Mouse (Mus musculus): ENCODE results near the gene Ptprf. TPM values are rescaled to one million over a fixed set of nuclear protein-coding genes. Genes with fewer than 3 reads are reported as not detected.

Gene Ptprf
- polyA plus RNA-seq, 1 experiment from 2014 or later, result 73.4 TPM

GRCm38 (mm10) chr4:118238666-118239065 lies 52.5 kb downstream of the Ptprf start:
- H3K9ac ChIP-seq (replicated peaks; ENCODE audit: low read length), result no peak overlapping the region
- H3K9me3 ChIP-seq (ENCODE audit: control insufficient read depth, low read length), result no peaks in the 10 kb centered on the region
- no peak for ATAC-seq (ENCODE audit: low FRiP score, low TSS enrichment)
- peaks cover 50% of the 10 kb centered on the region for H3K36me3 ChIP-seq (ENCODE audit: control insufficient read depth, insufficient read depth, low read length)
- no peaks in the 10 kb centered on the region for H3K27me3 ChIP-seq (ENCODE audit: control insufficient read depth, insufficient read depth, low read length)
- H3K4me1 ChIP-seq (ENCODE audit: control insufficient read depth, insufficient read depth, low read length), result no peaks in the 10 kb centered on the region
- H3K4me2 ChIP-seq (ENCODE audit: low read length), result no peak overlapping the region
- no peak overlapping the region for H3K4me3 ChIP-seq (replicated peaks; ENCODE audit: low read depth, low read length)
- no peak overlapping the region for H3K27ac ChIP-seq (replicated peaks; ENCODE audit: low read depth, low read length)
- no peak for DNase-seq
- WGBS, result 90% methylated on average over 6 of the region's 6 CpGs

GRCm38 (mm10) chr4:118236871-118237270 lies 54.3 kb downstream of the Ptprf start:
- WGBS, result 59% methylated on average over 9 of the region's 9 CpGs
- DNase-seq (no peak), ATAC-seq (ENCODE audit: low FRiP score, low TSS enrichment) (no peak)
- Histone ChIP-seq H3K4me1 (ENCODE audit: control insufficient read depth, insufficient read depth, low read length) (no peaks in the 10 kb centered on the region), H3K4me3 (replicated peaks; ENCODE audit: low read depth, low read length) (no peak overlapping the region), H3K27me3 (ENCODE audit: control insufficient read depth, insufficient read depth, low read length) (no peaks in the 10 kb centered on the region), H3K9me3 (ENCODE audit: control insufficient read depth, low read length) (no peaks in the 10 kb centered on the region), H3K4me2 (ENCODE audit: low read length) (no peak overlapping the region), H3K36me3 (ENCODE audit: control insufficient read depth, insufficient read depth, low read length) (peaks cover 67% of the 10 kb centered on the region), H3K27ac (replicated peaks; ENCODE audit: low read depth, low read length) (no peak overlapping the region), H3K9ac (replicated peaks; ENCODE audit: low read length) (no peak overlapping the region)

GRCm38 (mm10) chr4:118234711-118235388 lies 56.4 kb downstream of the Ptprf start:
- WGBS, result 84% methylated on average over 11 of the region's 11 CpGs
- H3K4me3 ChIP-seq (replicated peaks; ENCODE audit: low read depth, low read length), result no peak overlapping the region
- no peaks in the 10 kb centered on the region for H3K9me3 ChIP-seq (ENCODE audit: control insufficient read depth, low read length)
- no peak overlapping the region for H3K27ac ChIP-seq (replicated peaks; ENCODE audit: low read depth, low read length)
- no peaks in the 10 kb centered on the region for H3K27me3 ChIP-seq (ENCODE audit: control insufficient read depth, insufficient read depth, low read length)
- no peak overlapping the region for H3K4me2 ChIP-seq (ENCODE audit: low read length)
- peaks cover 82% of the 10 kb centered on the region for H3K36me3 ChIP-seq (ENCODE audit: control insufficient read depth, insufficient read depth, low read length)
- H3K4me1 ChIP-seq (ENCODE audit: control insufficient read depth, insufficient read depth, low read length), result no peaks in the 10 kb centered on the region
- DNase-seq (no peak), ATAC-seq (ENCODE audit: low FRiP score, low TSS enrichment) (no peak)
- no peak overlapping the region for H3K9ac ChIP-seq (replicated peaks; ENCODE audit: low read length)

GRCm38 (mm10) chr4:118233886-118234285 lies 57.3 kb downstream of the Ptprf start:
- WGBS, result 92% methylated on average over 2 of the region's 2 CpGs
- no peak overlapping the region for H3K27ac ChIP-seq (replicated peaks; ENCODE audit: low read depth, low read length)
- ATAC-seq (ENCODE audit: low FRiP score, low TSS enrichment), result no peak

GRCm38 (mm10) chr4:118231861-118232260 lies 59.3 kb downstream of the Ptprf start:
- no peaks in the 10 kb centered on the region for H3K27me3 ChIP-seq (ENCODE audit: control insufficient read depth, insufficient read depth, low read length)
- ATAC-seq (ENCODE audit: low FRiP score, low TSS enrichment), result no peak
- no peak overlapping the region for H3K4me3 ChIP-seq (replicated peaks; ENCODE audit: low read depth, low read length)
- H3K9ac ChIP-seq (replicated peaks; ENCODE audit: low read length), result no peak overlapping the region
- WGBS, result 95% methylated on average over 6 of the region's 6 CpGs
- no peak overlapping the region for H3K27ac ChIP-seq (replicated peaks; ENCODE audit: low read depth, low read length)
- no peak overlapping the region for H3K4me2 ChIP-seq (ENCODE audit: low read length)
- no peaks in the 10 kb centered on the region for H3K9me3 ChIP-seq (ENCODE audit: control insufficient read depth, low read length)
- H3K36me3 ChIP-seq (ENCODE audit: control insufficient read depth, insufficient read depth, low read length), result peaks cover 94% of the 10 kb centered on the region
- no peaks in the 10 kb centered on the region for H3K4me1 ChIP-seq (ENCODE audit: control insufficient read depth, insufficient read depth, low read length)
- no peak for DNase-seq

More at GRCm38 (mm10) chr4:118233886-118234285, 57.3 kb downstream of the Ptprf start:
- Histone ChIP-seq H3K9ac (replicated peaks; ENCODE audit: low read length) (no peak overlapping the region), H3K4me3 (replicated peaks; ENCODE audit: low read depth, low read length) (no peak overlapping the region), H3K36me3 (ENCODE audit: control insufficient read depth, insufficient read depth, low read length) (peaks cover 91% of the 10 kb centered on the region), H3K9me3 (ENCODE audit: control insufficient read depth, low read length) (no peaks in the 10 kb centered on the region), H3K4me1 (ENCODE audit: control insufficient read depth, insufficient read depth, low read length) (no peaks in the 10 kb centered on the region), H3K27me3 (ENCODE audit: control insufficient read depth, insufficient read depth, low read length) (no peaks in the 10 kb centered on the region), H3K4me2 (ENCODE audit: low read length) (no peak overlapping the region)
- DNase-seq, result no peak

- WGBS, result 65% methylated on average over 6 of the region's 6 CpGs
Measured at GRCm38 (mm10) chr4:118229035-118229770, 62.0 kb downstream of the Ptprf start.

GRCm38 (mm10) chr4:118227398-118227797 lies 63.8 kb downstream of the Ptprf start:
- H3K4me2 ChIP-seq (ENCODE audit: low read length), result no peak overlapping the region
- no peak overlapping the region for H3K27ac ChIP-seq (replicated peaks; ENCODE audit: low read depth, low read length)
- no peaks in the 10 kb centered on the region for H3K27me3 ChIP-seq (ENCODE audit: control insufficient read depth, insufficient read depth, low read length)
- 73% methylated on average over 12 of the region's 12 CpGs for WGBS
- DNase-seq (no peak), ATAC-seq (ENCODE audit: low FRiP score, low TSS enrichment) (no peak)
- no peak overlapping the region for H3K9ac ChIP-seq (replicated peaks; ENCODE audit: low read length)
- H3K4me1 ChIP-seq (ENCODE audit: control insufficient read depth, insufficient read depth, low read length), result no peaks in the 10 kb centered on the region
- peaks cover 96% of the 10 kb centered on the region for H3K36me3 ChIP-seq (ENCODE audit: control insufficient read depth, insufficient read depth, low read length)
- no peaks in the 10 kb centered on the region for H3K9me3 ChIP-seq (ENCODE audit: control insufficient read depth, low read length)
- H3K4me3 ChIP-seq (replicated peaks; ENCODE audit: low read depth, low read length), result no peak overlapping the region

More at GRCm38 (mm10) chr4:118229035-118229770, 62.0 kb downstream of the Ptprf start:
- no peaks in the 10 kb centered on the region for H3K27me3 ChIP-seq (ENCODE audit: control insufficient read depth, insufficient read depth, low read length)
- no peaks in the 10 kb centered on the region for H3K4me1 ChIP-seq (ENCODE audit: control insufficient read depth, insufficient read depth, low read length)
- no peak for ATAC-seq (ENCODE audit: low FRiP score, low TSS enrichment)
- no peak overlapping the region for H3K9ac ChIP-seq (replicated peaks; ENCODE audit: low read length)
- H3K4me2 ChIP-seq (ENCODE audit: low read length), result no peak overlapping the region
- no peak for DNase-seq
- no peak overlapping the region for H3K4me3 ChIP-seq (replicated peaks; ENCODE audit: low read depth, low read length)
- H3K27ac ChIP-seq (replicated peaks; ENCODE audit: low read depth, low read length), result no peak overlapping the region
- peaks cover 94% of the 10 kb centered on the region for H3K36me3 ChIP-seq (ENCODE audit: control insufficient read depth, insufficient read depth, low read length)
- H3K9me3 ChIP-seq (ENCODE audit: control insufficient read depth, low read length), result no peaks in the 10 kb centered on the region

GRCm38 (mm10) chr4:118221261-118221660 lies 69.9 kb downstream of the Ptprf start:
- no peaks in the 10 kb centered on the region for H3K4me1 ChIP-seq (ENCODE audit: control insufficient read depth, insufficient read depth, low read length)
- H3K4me3 ChIP-seq (replicated peaks; ENCODE audit: low read depth, low read length), result no peak overlapping the region
- H3K27me3 ChIP-seq (ENCODE audit: control insufficient read depth, insufficient read depth, low read length), result no peaks in the 10 kb centered on the region
- DNase-seq (no peak), ATAC-seq (ENCODE audit: low FRiP score, low TSS enrichment) (no peak)
- no peaks in the 10 kb centered on the region for H3K9me3 ChIP-seq (ENCODE audit: control insufficient read depth, low read length)
- H3K4me2 ChIP-seq (ENCODE audit: low read length), result no peak overlapping the region
- H3K36me3 ChIP-seq (ENCODE audit: control insufficient read depth, insufficient read depth, low read length), result peaks cover 98% of the 10 kb centered on the region
- H3K9ac ChIP-seq (replicated peaks; ENCODE audit: low read length), result no peak overlapping the region
- no peak overlapping the region for H3K27ac ChIP-seq (replicated peaks; ENCODE audit: low read depth, low read length)
- 86% methylated on average over 7 of the region's 7 CpGs for WGBS

GRCm38 (mm10) chr4:118220756-118221155 lies 70.4 kb downstream of the Ptprf start:
- Histone ChIP-seq H3K27me3 (ENCODE audit: control insufficient read depth, insufficient read depth, low read length) (no peaks in the 10 kb centered on the region), H3K9me3 (ENCODE audit: control insufficient read depth, low read length) (no peaks in the 10 kb centered on the region), H3K36me3 (ENCODE audit: control insufficient read depth, insufficient read depth, low read length) (peaks cover 98% of the 10 kb centered on the region), H3K4me1 (ENCODE audit: control insufficient read depth, insufficient read depth, low read length) (no peaks in the 10 kb centered on the region), H3K4me3 (replicated peaks; ENCODE audit: low read depth, low read length) (no peak overlapping the region), H3K9ac (replicated peaks; ENCODE audit: low read length) (no peak overlapping the region), H3K27ac (replicated peaks; ENCODE audit: low read depth, low read length) (no peak overlapping the region), H3K4me2 (ENCODE audit: low read length) (no peak overlapping the region)
- ATAC-seq (ENCODE audit: low FRiP score, low TSS enrichment) (no peak), DNase-seq (no peak)
- WGBS, result 94% methylated on average over 9 of the region's 9 CpGs
